Mouse (Mus musculus): ENCODE measurements around the gene Fam136a. TPM values are rescaled to one million over a fixed set of nuclear protein-coding genes. Genes with fewer than 3 reads are reported as not detected.
A peak's percentile ranks its signal among the peaks of the same experiment; 100 is the strongest.
"Not testable (repeated sequence)": the region's sequence is repeated elsewhere in the genome, so short reads cannot be mapped to it uniquely, and the experiment has no call there.

The Fam136a gene
- polyA plus RNA-seq, 1 experiment from 2014 or later: 69.8 TPM

GRCm38 (mm10) chr6:86325646-86326045 lies 39.8 kb upstream of the Fam136a start:
- H3K4me2 ChIP-seq (ENCODE audit: low read depth, low read length): no peak overlapping the region
- 65% methylated on average over 5 of the region's 5 CpGs for WGBS (ENCODE audit: insufficient replicate concordance)
- H3K4me3 ChIP-seq (ENCODE audit: low read depth, low read length): no peak overlapping the region
- no peak overlapping the region for H3K27ac ChIP-seq (ENCODE audit: low read depth)
- ATAC-seq (no peak), DNase-seq (no peak)
- no peaks in the 10 kb centered on the region for H3K9me3 ChIP-seq (ENCODE audit: low read length)
- no peaks in the 10 kb centered on the region for H3K27me3 ChIP-seq (ENCODE audit: insufficient read depth, low read length)
- no peak overlapping the region for H3K9ac ChIP-seq (replicated peaks)
- H3K36me3 ChIP-seq (replicated peaks; ENCODE audit: insufficient read depth, low read length): no peaks in the 10 kb centered on the region
- TF ChIP-seq CTCF (IDR thresholded peaks at IDR 0.05; ENCODE audit: low read depth) (no peak), EP300 (IDR thresholded peaks at IDR 0.05; ENCODE audit: low read depth) (no peak)
- H3K4me1 ChIP-seq (ENCODE audit: insufficient read depth): no peaks in the 10 kb centered on the region

GRCm38 (mm10) chr6:86326866-86327265 lies 38.6 kb upstream of the Fam136a start:
- TF ChIP-seq EP300 (IDR thresholded peaks at IDR 0.05; ENCODE audit: low read depth): no peak
- no peak for TF ChIP-seq CTCF (IDR thresholded peaks at IDR 0.05; ENCODE audit: low read depth)
- Histone ChIP-seq H3K4me2 (ENCODE audit: low read depth, low read length) (no peak overlapping the region), H3K9ac (replicated peaks) (no peak overlapping the region), H3K36me3 (replicated peaks; ENCODE audit: insufficient read depth, low read length) (no peaks in the 10 kb centered on the region), H3K9me3 (ENCODE audit: low read length) (no peaks in the 10 kb centered on the region), H3K27me3 (ENCODE audit: insufficient read depth, low read length) (no peaks in the 10 kb centered on the region), H3K4me1 (ENCODE audit: insufficient read depth) (no peaks in the 10 kb centered on the region), H3K27ac (ENCODE audit: low read depth) (no peak overlapping the region), H3K4me3 (ENCODE audit: low read depth, low read length) (no peak overlapping the region)
- WGBS (ENCODE audit: insufficient replicate concordance): 80% methylated on average over 18 of the region's 18 CpGs
- no peak for ATAC-seq
- no peak for DNase-seq

DNA sequence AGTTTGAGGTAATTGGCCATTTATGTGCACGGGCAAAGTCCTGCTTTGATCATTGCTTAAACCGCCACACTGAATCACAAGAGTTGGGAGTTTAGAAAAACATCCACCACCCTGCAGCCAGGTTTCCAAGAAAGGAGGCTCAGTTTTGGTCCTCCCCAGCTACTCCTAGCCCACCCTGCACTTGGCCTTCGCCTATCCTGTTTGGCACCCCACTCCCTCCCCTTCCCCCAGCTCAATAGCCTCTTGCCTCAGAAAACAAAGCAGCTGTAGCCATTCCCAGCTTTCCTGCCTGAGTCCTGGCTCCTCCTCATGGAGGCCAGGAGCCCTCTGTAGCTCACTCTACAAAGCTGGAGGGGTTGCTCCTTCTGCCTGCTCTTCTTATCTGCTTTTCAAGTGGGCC lies 37.1 kb upstream of the Fam136a start:
- Histone ChIP-seq H3K27me3 (ENCODE audit: insufficient read depth, low read length) (no peaks in the 10 kb centered on the region), H3K9ac (replicated peaks) (no peak overlapping the region), H3K4me1 (ENCODE audit: insufficient read depth) (no peaks in the 10 kb centered on the region), H3K9me3 (ENCODE audit: low read length) (no peaks in the 10 kb centered on the region), H3K36me3 (replicated peaks; ENCODE audit: insufficient read depth, low read length) (no peaks in the 10 kb centered on the region), H3K27ac (ENCODE audit: low read depth) (no peak overlapping the region), H3K4me3 (ENCODE audit: low read depth, low read length) (no peak overlapping the region), H3K4me2 (ENCODE audit: low read depth, low read length) (no peak overlapping the region)
- TF ChIP-seq CTCF (IDR thresholded peaks at IDR 0.05; ENCODE audit: low read depth) (no peak), EP300 (IDR thresholded peaks at IDR 0.05; ENCODE audit: low read depth) (no peak)
- 60% methylated on average over 3 of the region's 3 CpGs for WGBS (ENCODE audit: insufficient replicate concordance)
- no peak for ATAC-seq
- DNase-seq: no peak

DNA sequence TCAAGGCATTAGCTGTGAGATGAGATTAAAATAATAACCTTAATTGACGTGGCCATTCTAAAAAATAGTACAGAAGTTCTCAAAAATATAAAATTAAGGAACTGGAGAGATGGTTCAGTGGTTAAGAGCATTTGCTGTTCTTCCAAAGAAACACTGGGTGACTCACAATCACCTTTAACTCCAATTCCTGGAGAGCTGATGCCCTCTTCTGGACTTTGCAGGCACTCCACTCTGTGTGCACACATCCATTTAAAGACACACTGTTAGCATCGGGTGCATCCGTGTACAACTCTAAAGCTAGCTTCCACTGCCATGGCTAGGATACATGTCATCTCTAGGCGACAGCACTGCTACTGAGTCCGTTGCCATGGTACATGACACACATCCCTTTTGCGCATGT lies 35.5 kb upstream of the Fam136a start:
- Histone ChIP-seq H3K9me3 (ENCODE audit: low read length) (no peaks in the 10 kb centered on the region), H3K4me2 (ENCODE audit: low read depth, low read length) (no peak overlapping the region), H3K27ac (ENCODE audit: low read depth) (no peak overlapping the region), H3K4me3 (ENCODE audit: low read depth, low read length) (no peak overlapping the region), H3K36me3 (replicated peaks; ENCODE audit: insufficient read depth, low read length) (no peaks in the 10 kb centered on the region), H3K27me3 (ENCODE audit: insufficient read depth, low read length) (no peaks in the 10 kb centered on the region), H3K9ac (replicated peaks) (no peak overlapping the region), H3K4me1 (ENCODE audit: insufficient read depth) (no peaks in the 10 kb centered on the region)
- ATAC-seq: no peak
- WGBS (ENCODE audit: insufficient replicate concordance): 88% methylated on average over 6 of the region's 6 CpGs
- TF ChIP-seq CTCF (IDR thresholded peaks at IDR 0.05; ENCODE audit: low read depth): peak; percentile 30
- no peak for TF ChIP-seq EP300 (IDR thresholded peaks at IDR 0.05; ENCODE audit: low read depth)
- DNase-seq: no peak

GRCm38 (mm10) chr6:86335121-86335849 lies 30.2 kb upstream of the Fam136a start:
- TF ChIP-seq EP300 (IDR thresholded peaks at IDR 0.05; ENCODE audit: low read depth) (no peak), CTCF (IDR thresholded peaks at IDR 0.05; ENCODE audit: low read depth) (no peak)
- Histone ChIP-seq H3K4me3 (ENCODE audit: low read depth, low read length) (no peak overlapping the region), H3K4me2 (ENCODE audit: low read depth, low read length) (no peak overlapping the region), H3K4me1 (ENCODE audit: insufficient read depth) (no peaks in the 10 kb centered on the region), H3K27ac (ENCODE audit: low read depth) (no peak overlapping the region), H3K9me3 (ENCODE audit: low read length) (no peaks in the 10 kb centered on the region), H3K9ac (replicated peaks) (no peak overlapping the region), H3K27me3 (ENCODE audit: insufficient read depth, low read length) (no peaks in the 10 kb centered on the region), H3K36me3 (replicated peaks; ENCODE audit: insufficient read depth, low read length) (no peaks in the 10 kb centered on the region)
- no peak for ATAC-seq
- DNase-seq: no peak
- WGBS (ENCODE audit: insufficient replicate concordance): 60% methylated on average over 11 of the region's 11 CpGs

DNA sequence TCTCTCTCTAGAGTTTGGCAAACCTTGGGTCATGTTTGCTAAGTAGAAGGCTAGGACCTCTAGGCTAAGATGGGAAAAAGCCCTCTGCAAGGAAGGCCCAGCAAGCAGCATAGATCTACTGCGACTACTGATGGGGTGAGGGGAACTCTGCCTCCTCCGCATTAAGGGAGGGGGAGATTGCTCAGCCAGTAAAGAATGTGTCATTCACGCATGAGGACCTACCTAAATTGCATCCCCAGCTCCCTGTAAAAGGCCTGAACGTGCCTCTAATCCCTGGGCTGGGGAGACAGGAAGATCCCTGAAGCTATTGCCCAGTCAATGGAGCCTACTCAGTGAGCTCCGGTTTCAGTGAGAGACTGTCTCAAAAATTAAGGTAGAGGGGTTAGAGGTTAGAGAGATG lies 29.6 kb upstream of the Fam136a start:
- TF ChIP-seq EP300 (IDR thresholded peaks at IDR 0.05; ENCODE audit: low read depth) (no peak), CTCF (IDR thresholded peaks at IDR 0.05; ENCODE audit: low read depth) (no peak)
- Histone ChIP-seq H3K36me3 (replicated peaks; ENCODE audit: insufficient read depth, low read length) (no peaks in the 10 kb centered on the region), H3K9me3 (ENCODE audit: low read length) (no peaks in the 10 kb centered on the region), H3K27ac (ENCODE audit: low read depth) (no peak overlapping the region), H3K27me3 (ENCODE audit: insufficient read depth, low read length) (no peaks in the 10 kb centered on the region), H3K4me3 (ENCODE audit: low read depth, low read length) (no peak overlapping the region), H3K4me2 (ENCODE audit: low read depth, low read length) (no peak overlapping the region), H3K9ac (replicated peaks) (no peak overlapping the region), H3K4me1 (ENCODE audit: insufficient read depth) (no peaks in the 10 kb centered on the region)
- DNase-seq: no peak
- ATAC-seq: no peak
- 73% methylated on average over 5 of the region's 5 CpGs for WGBS (ENCODE audit: insufficient replicate concordance)

DNA sequence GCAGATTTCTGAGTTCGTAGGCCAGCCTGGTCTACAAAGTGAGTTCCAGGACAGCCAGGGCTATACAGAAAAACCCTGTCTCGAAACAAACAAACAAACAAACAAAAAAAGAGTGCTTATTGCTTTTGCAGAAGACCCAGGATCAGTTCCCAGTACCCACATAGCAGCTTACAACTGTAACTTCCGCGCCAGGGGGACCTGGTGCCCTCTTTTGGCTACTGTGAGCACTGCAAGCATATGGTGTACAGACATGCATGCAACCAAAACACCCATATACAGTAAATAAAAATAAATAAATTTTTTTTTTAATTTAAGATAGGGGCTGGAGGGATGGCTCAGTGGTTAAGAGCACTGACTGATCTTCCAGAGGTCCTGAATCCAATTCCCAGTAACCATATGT lies 29.1 kb upstream of the Fam136a start:
- H3K9ac ChIP-seq (replicated peaks); H3K27me3 ChIP-seq (ENCODE audit: insufficient read depth, low read length); H3K4me2 ChIP-seq (ENCODE audit: low read depth, low read length); H3K4me1 ChIP-seq (ENCODE audit: insufficient read depth); H3K36me3 ChIP-seq (replicated peaks; ENCODE audit: insufficient read depth, low read length); DNase-seq; H3K4me3 ChIP-seq (ENCODE audit: low read depth, low read length); H3K27ac ChIP-seq (ENCODE audit: low read depth); ATAC-seq; H3K9me3 ChIP-seq (ENCODE audit: low read length): not testable (repeated sequence)
- 83% methylated on average over 4 of the region's 4 CpGs for WGBS (ENCODE audit: insufficient replicate concordance)

Data from liver, postnatal 0 days (tissue).